Mouse (Mus musculus) gastrocnemius, adult 2 months (tissue): ENCODE results near the gene Hoxa10. TPM values are rescaled to one million over a fixed set of nuclear protein-coding genes. Genes with fewer than 3 reads are reported as not detected.

Experiments
- DNase-seq: peaks from one replicate; pipeline ENCODE4 v3.0.0; 2022
- H3K27ac ChIP-seq: fragments of 200-600 bp; 2 replicates; pipeline ENCODE4 v1.8.1; 2022; ENCODE audit warnings: mild to moderate bottlenecking
- H3K4me3 ChIP-seq: fragments of 200-600 bp; 2 replicates; pipeline ENCODE4 v1.8.1; 2022; ENCODE audit warnings: mild to moderate bottlenecking, moderate library complexity
- CTCF ChIP-seq: fragments of 200-600 bp; IDR thresholded peaks from 2 replicates; pipeline ENCODE4 v1.8.1; 2022; ENCODE audit warnings: antibody characterized with exemption, mild to moderate bottlenecking, moderate library complexity
- intact Hi-C: fragments of 180-260 bp; cut with DNase I; formaldehyde crosslinking; loops from one replicate; pipeline ENCODE4 v1.15.1; 2025
- total RNA-seq, 2 experiments: library from RNA; stranded (reverse); gene quantifications; 2 replicates each; pipeline ENCODE4 v1.2.3; 2021

Gene Hoxa10
- total RNA-seq, 2 experiments from 2014 or later: 17.4 to 17.7 TPM

GRCm38 (mm10) chr6:52231885-52232567 lies 8.6 kb downstream of the Hoxa10 start:
- intact Hi-C loops: no loop called here
- DNase-seq: peak; percentile 70
- Histone ChIP-seq H3K4me3 (peak overlapping the region; percentile 76), H3K27ac (peak overlapping the region; percentile 93)
- no peak for TF ChIP-seq CTCF

GRCm38 (mm10) chr6:52230516-52231165 lies 10.0 kb downstream of the Hoxa10 start, which contains the start of gene Hoxa9:
Gene Hoxa9, minus strand, starts transcription at chr6:52231089.
- intact Hi-C loops: no loop called here
- DNase-seq: peak; percentile 80
- TF ChIP-seq CTCF: no peak
- Histone ChIP-seq H3K27ac (peak within 1 kb of the TSS; percentile 93), H3K4me3 (peak within 1 kb of the TSS; percentile 76)

- intact Hi-C loops: loop anchor here (1.0 kb wide), 1 partner anchor 1057 kb away; no protein-coding TSS in a partner anchor
- peak overlapping the region; percentile 93 for H3K27ac ChIP-seq
- DNase-seq: peak; percentile 75
- H3K4me3 ChIP-seq: peak overlapping the region; percentile 76
- peak; percentile 34; the same call in 1 of the 2 replicates for TF ChIP-seq CTCF
These were observed 10.9 kb downstream of the Hoxa10 start for GRCm38 (mm10) chr6:52229558-52230416.

- peak overlapping the region; percentile 93 for H3K27ac ChIP-seq
- DNase-seq: peak; percentile 77
- H3K4me3 ChIP-seq: peak overlapping the region; percentile 76
- TF ChIP-seq CTCF: no peak
- intact Hi-C loops: loop anchor here (1.0 kb wide), 1 partner anchor 1056 kb away; no protein-coding TSS in a partner anchor
These were observed 11.9 kb downstream of the Hoxa10 start for GRCm38 (mm10) chr6:52228475-52229465.

GRCm38 (mm10) chr6:52227470-52228222 lies 13.0 kb downstream of the Hoxa10 start:
- Histone ChIP-seq H3K27ac (peak overlapping the region; percentile 93), H3K4me3 (peak overlapping the region; percentile 76)
- no peak for DNase-seq
- intact Hi-C loops: no loop called here
- TF ChIP-seq CTCF: no peak

GRCm38 (mm10) chr6:52226569-52227257 lies 13.9 kb downstream of the Hoxa10 start:
- DNase-seq: no peak
- intact Hi-C loops: no loop called here
- peak overlapping the region; percentile 76 for H3K4me3 ChIP-seq
- TF ChIP-seq CTCF: no peak
- H3K27ac ChIP-seq: peak overlapping the region; percentile 93

- intact Hi-C loops: loop anchor here (2.0 kb wide), 1 partner anchor 15 kb away; no protein-coding TSS in a partner anchor
- peak overlapping the region; percentile 93 for H3K27ac ChIP-seq
These were observed 14.8 kb downstream of the Hoxa10 start for GRCm38 (mm10) chr6:52225612-52226568.

GRCm38 (mm10) chr6:52224895-52225611 lies 15.6 kb downstream of the Hoxa10 start:
- TF ChIP-seq CTCF: no peak
- Histone ChIP-seq H3K4me3 (peak overlapping the region; percentile 76), H3K27ac (peak overlapping the region; percentile 93)
- no peak for DNase-seq
- intact Hi-C loops: loop anchor here (2.0 to 5.0 kb wide), 2 partner anchors 14 to 753 kb away; partner anchors contain the start of gene Cbx3

More at GRCm38 (mm10) chr6:52225612-52226568, 14.8 kb downstream of the Hoxa10 start:
- peak overlapping the region; percentile 76 for H3K4me3 ChIP-seq
- DNase-seq: peak; percentile 93
- TF ChIP-seq CTCF: no peak
